Mouse (Mus musculus): Measurements from ENCODE around the gene Hand2. TPM values are rescaled to one million over a fixed set of nuclear protein-coding genes. Genes with fewer than 3 reads are reported as not detected.

Gene Hand2
- polyA plus RNA-seq, 1 experiment from 2014 or later: 7.7 TPM

DNA sequence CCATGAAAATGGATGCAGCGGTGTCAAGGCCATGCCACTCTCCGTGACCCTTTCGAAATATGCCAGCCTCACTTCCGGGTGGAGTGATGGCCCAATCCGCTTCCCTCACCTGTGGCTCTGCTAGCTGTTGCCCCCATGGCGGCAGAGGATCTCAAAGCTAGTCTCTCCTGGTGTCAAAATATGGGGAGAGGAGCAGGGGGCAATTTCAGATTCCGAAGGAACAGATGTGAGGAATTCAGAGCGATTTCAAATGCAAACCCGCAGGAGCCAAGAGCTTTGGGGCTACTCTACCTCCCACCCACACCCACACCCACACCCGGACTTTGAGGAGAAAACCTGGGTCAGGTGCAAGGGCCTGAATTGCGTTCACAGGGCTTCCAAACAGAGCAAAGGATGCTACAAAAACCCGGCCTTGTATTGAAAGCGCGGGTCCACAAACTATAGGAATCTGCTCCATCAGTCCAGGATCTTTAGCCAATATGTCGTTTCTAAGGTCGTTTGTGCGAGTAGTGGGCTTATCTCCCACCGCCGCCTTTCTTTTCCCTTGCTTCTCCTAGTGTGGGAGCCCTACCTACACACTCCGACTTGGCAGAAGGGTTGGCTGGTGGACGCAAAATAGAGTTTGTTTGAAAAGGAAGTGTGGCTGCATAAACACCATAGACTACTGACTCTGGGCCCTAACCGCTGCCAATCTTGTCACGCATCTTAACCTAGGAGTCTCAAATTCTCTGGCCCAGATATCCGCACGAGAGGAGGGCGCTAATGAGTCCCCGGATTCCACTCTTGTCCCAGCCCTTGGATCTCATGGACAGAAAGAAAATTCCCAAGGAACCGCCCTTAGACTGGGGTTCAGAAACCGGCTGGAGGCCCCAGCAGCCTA is 6.7 kb downstream of the Hand2 start:
- Histone ChIP-seq H3K9ac (ENCODE audit: low read length) (peak overlapping the region; percentile 53), H3K9me3 (ENCODE audit: control insufficient read depth, low read length) (no peaks in the 10 kb centered on the region), H3K27ac (replicated peaks) (peak overlapping the region; percentile 84), H3K27me3 (ENCODE audit: control insufficient read depth, insufficient read depth, low read length) (peaks cover 3% of the 10 kb centered on the region; the same call in 1 of the 2 replicates), H3K4me2 (replicated peaks; ENCODE audit: low read depth) (peak overlapping the region; percentile 50), H3K36me3 (ENCODE audit: control insufficient read depth, insufficient read depth, low read length) (no peaks in the 10 kb centered on the region; the same call in 1 of the 2 replicates), H3K4me3 (ENCODE audit: low read depth, low read length) (peak overlapping the region; percentile 30), H3K4me1 (replicated peaks; ENCODE audit: control insufficient read depth, insufficient read depth) (no peaks in the 10 kb centered on the region)
- peak; percentile 18 for DNase-seq (ENCODE audit: low spot score)
- TF ChIP-seq EP300 (optimal IDR thresholded peaks at IDR 0.05) (no peak), CTCF (IDR thresholded peaks at IDR 0.05; ENCODE audit: low read depth) (peak; percentile 37)
- WGBS: 19% methylated on average over 29 of the region's 29 CpGs
- ATAC-seq (ENCODE audit: low FRiP score, low TSS enrichment): no peak

DNA sequence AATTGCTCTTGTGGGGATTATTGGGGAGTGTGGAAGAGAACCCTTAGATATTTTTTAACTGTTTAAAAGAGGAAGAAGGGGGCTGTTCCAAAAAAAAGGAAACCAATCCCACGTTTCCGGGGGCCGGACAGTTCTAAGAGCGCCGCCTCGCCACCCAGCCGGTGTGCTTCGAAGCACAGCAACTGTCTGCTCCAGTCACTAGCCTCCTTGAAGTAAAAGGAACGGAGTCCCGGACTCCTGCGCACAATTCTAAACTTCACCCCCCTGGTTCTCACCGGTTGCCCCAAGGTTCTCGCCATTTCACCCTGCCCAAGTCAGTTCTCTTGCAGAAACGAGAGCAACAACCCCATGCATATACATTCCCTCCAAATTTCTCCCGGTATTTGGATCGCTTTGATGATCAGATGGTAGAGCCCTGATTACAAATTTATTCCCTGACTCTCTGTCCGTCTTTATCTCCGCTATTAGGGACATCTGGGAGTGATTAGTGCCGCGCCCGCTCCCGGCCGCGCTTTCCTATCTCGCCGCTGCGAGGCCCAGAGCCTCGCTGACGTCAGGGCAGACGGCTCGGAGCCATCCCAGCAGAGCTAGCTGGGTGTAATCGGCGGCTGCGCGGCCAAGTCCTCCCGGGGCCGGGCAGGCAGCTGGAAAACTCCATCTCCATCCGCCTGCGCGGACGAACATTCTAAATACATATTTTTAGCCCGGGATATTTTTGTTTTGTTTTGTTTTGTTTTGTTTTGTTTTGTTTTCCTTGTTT is 7.6 kb downstream of the Hand2 start:
- Histone ChIP-seq H3K4me3 (ENCODE audit: low read depth, low read length) (peak overlapping the region; percentile 30), H3K4me1 (replicated peaks; ENCODE audit: control insufficient read depth, insufficient read depth) (no peaks in the 10 kb centered on the region), H3K36me3 (ENCODE audit: control insufficient read depth, insufficient read depth, low read length) (no peaks in the 10 kb centered on the region; the same call in 1 of the 2 replicates), H3K27me3 (ENCODE audit: control insufficient read depth, insufficient read depth, low read length) (peaks cover 3% of the 10 kb centered on the region; the same call in 1 of the 2 replicates), H3K27ac (replicated peaks) (peak overlapping the region; percentile 84), H3K4me2 (replicated peaks; ENCODE audit: low read depth) (peak overlapping the region; percentile 50), H3K9me3 (ENCODE audit: control insufficient read depth, low read length) (no peaks in the 10 kb centered on the region), H3K9ac (ENCODE audit: low read length) (peak overlapping the region; percentile 53)
- ATAC-seq (ENCODE audit: low FRiP score, low TSS enrichment) (peak; percentile 88), DNase-seq (ENCODE audit: low spot score) (peak; percentile 71)
- 0 out of 2 replicates have a peak, but pooled peaks have one; percentile 17 for TF ChIP-seq CTCF (IDR thresholded peaks at IDR 0.05; ENCODE audit: low read depth)
- no peak for TF ChIP-seq EP300 (optimal IDR thresholded peaks at IDR 0.05)
- 2% methylated on average over 42 of the region's 42 CpGs for WGBS

GRCm38 (mm10) chr8:57328931-57329341 is 8.2 kb downstream of the Hand2 start:
- Histone ChIP-seq H3K9me3 (ENCODE audit: control insufficient read depth, low read length) (no peaks in the 10 kb centered on the region), H3K36me3 (ENCODE audit: control insufficient read depth, insufficient read depth, low read length) (no peaks in the 10 kb centered on the region; the same call in 1 of the 2 replicates), H3K4me1 (replicated peaks; ENCODE audit: control insufficient read depth, insufficient read depth) (no peaks in the 10 kb centered on the region), H3K4me3 (ENCODE audit: low read depth, low read length) (peak overlapping the region; percentile 30), H3K4me2 (replicated peaks; ENCODE audit: low read depth) (peak overlapping the region; percentile 50), H3K9ac (ENCODE audit: low read length) (no peak overlapping the region), H3K27ac (replicated peaks) (peak overlapping the region; percentile 84), H3K27me3 (ENCODE audit: control insufficient read depth, insufficient read depth, low read length) (peaks cover 6% of the 10 kb centered on the region; the same call in 1 of the 2 replicates)
- WGBS: 2% methylated on average over 19 of the region's 19 CpGs
- ATAC-seq (ENCODE audit: low FRiP score, low TSS enrichment) (peak; percentile 73; the same call in 1 of the 2 replicates), DNase-seq (ENCODE audit: low spot score) (peak; percentile 49)
- TF ChIP-seq EP300 (optimal IDR thresholded peaks at IDR 0.05) (no peak), CTCF (IDR thresholded peaks at IDR 0.05; ENCODE audit: low read depth) (no peak)

GRCm38 (mm10) chr8:57330106-57330505 is 9.3 kb downstream of the Hand2 start:
- Histone ChIP-seq H3K36me3 (ENCODE audit: control insufficient read depth, insufficient read depth, low read length) (no peaks in the 10 kb centered on the region; the same call in 1 of the 2 replicates), H3K4me3 (ENCODE audit: low read depth, low read length) (no peak overlapping the region), H3K27me3 (ENCODE audit: control insufficient read depth, insufficient read depth, low read length) (peaks cover 9% of the 10 kb centered on the region; the same call in 1 of the 2 replicates), H3K4me1 (replicated peaks; ENCODE audit: control insufficient read depth, insufficient read depth) (no peaks in the 10 kb centered on the region), H3K9ac (ENCODE audit: low read length) (no peak overlapping the region), H3K4me2 (replicated peaks; ENCODE audit: low read depth) (no peak overlapping the region), H3K27ac (replicated peaks) (no peak overlapping the region), H3K9me3 (ENCODE audit: control insufficient read depth, low read length) (no peaks in the 10 kb centered on the region)
- WGBS: 55% methylated on average over 2 of the region's 2 CpGs
- TF ChIP-seq CTCF (IDR thresholded peaks at IDR 0.05; ENCODE audit: low read depth) (no peak), EP300 (optimal IDR thresholded peaks at IDR 0.05) (no peak)
- no peak for ATAC-seq (ENCODE audit: low FRiP score, low TSS enrichment)
- DNase-seq (ENCODE audit: low spot score): no peak

DNA sequence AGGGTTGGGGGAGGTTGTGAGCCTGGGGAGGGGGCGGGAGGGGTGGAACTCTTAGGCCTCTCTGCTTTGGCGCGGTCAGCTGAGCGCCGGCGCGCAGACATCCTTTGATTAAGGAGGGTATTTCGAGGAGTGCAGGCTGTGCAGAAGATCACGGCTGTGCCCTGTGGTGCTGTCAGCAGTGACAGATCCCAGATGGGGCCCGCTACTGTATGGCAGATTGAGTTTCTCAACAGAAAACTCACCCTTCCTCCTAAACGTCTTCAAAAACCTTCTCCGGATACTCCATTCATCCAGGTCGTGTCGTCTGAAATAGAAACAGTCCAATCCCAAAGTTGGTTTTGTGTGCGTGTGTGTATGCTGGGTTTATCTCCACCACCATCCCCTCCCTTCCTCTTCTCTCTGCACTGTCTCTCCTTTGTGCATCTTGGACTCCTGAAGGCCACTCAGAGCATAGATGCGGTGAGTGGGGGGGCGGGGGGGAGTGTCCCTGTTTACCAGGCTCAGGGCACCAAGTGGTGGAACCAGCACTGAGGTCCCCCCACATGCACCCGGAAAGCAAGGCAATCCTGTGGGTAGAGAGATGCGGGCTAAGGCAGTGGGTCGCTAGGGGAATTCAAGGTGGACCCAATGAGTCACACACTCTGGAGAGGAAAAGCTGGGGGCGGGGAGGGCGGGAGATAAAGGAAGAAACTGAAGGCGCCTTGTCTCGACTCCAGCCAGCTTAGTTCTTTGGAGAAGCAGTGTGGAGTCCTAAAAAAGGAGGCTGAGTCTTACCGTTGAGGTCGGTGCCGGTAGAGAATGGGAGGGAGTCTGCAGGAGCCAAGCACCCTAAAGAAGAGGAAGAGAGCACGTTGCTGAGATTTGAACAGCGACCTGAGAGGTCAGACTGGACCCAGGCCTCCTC is 11.2 kb downstream of the Hand2 start:
- no peaks in the 10 kb centered on the region for H3K4me1 ChIP-seq (replicated peaks; ENCODE audit: control insufficient read depth, insufficient read depth)
- 7% methylated on average over 29 of the region's 29 CpGs for WGBS
- H3K4me2 ChIP-seq (replicated peaks; ENCODE audit: low read depth): peak overlapping the region; percentile 58
- TF ChIP-seq EP300 (optimal IDR thresholded peaks at IDR 0.05) (no peak), CTCF (IDR thresholded peaks at IDR 0.05; ENCODE audit: low read depth) (no peak)
- peak overlapping the region; percentile 35 for H3K4me3 ChIP-seq (ENCODE audit: low read depth, low read length)
- H3K9ac ChIP-seq (ENCODE audit: low read length): peak overlapping the region; percentile 55
- peak; percentile 23 for DNase-seq (ENCODE audit: low spot score)
- H3K36me3 ChIP-seq (ENCODE audit: control insufficient read depth, insufficient read depth, low read length): no peaks in the 10 kb centered on the region; the same call in 1 of the 2 replicates
- ATAC-seq (ENCODE audit: low FRiP score, low TSS enrichment): 0 out of 2 replicates have a peak, but pooled peaks have one; percentile 51
- H3K27ac ChIP-seq (replicated peaks): peak overlapping the region; percentile 70
- H3K27me3 ChIP-seq (ENCODE audit: control insufficient read depth, insufficient read depth, low read length): peaks cover 15% of the 10 kb centered on the region; the same call in 1 of the 2 replicates
- no peaks in the 10 kb centered on the region for H3K9me3 ChIP-seq (ENCODE audit: control insufficient read depth, low read length)
